Mouse (Mus musculus) MEL (cell line): ENCODE data around the gene Lefty1. TPM values are rescaled to one million over a fixed set of nuclear protein-coding genes. Genes with fewer than 3 reads are reported as not detected.

ENCODE experiments used
- DNase-seq: peaks from one replicate; pipeline ENCODE4 v3.0.0; 2011; ENCODE audit warnings: low read depth, low spot score
- H3K27ac ChIP-seq: 2 replicates; pipeline ENCODE4 v1.5.1; 2012; ENCODE audit warnings: low read depth, mild to moderate bottlenecking, control low read depth, low read length, moderate library complexity; ENCODE audit not compliant: control insufficient read depth
- H3K27me3 ChIP-seq, 2 experiments: fragments of 150-350 bp in 1 of 2; sonication (generic) in 1 of 2; 2 replicates each; pipeline ENCODE4 v1.6.1; 2012; ENCODE audit warnings: low read length in 2 of 2, mild to moderate bottlenecking in 2 of 2, improper control_type of control experiment in 1 of 2, moderate library complexity in 1 of 2; ENCODE audit not compliant: insufficient read depth in 2 of 2, control insufficient read depth in 1 of 2
- H3K36me3 ChIP-seq, 2 experiments: 2 replicates each; pipeline ENCODE4 v1.6.1; 2012 to 2014; ENCODE audit warnings: low read length in 2 of 2, improper control_type of control experiment in 1 of 2, inconsistent platforms in 1 of 2, mild to moderate bottlenecking in 1 of 2; ENCODE audit not compliant: insufficient read depth in 2 of 2, control insufficient read depth in 1 of 2
- H3K4me1 ChIP-seq, 2 experiments: fragments of 150-350 bp in 1 of 2; sonication (generic) in 1 of 2; 2 replicates each; pipeline ENCODE4 v1.6.1; 2012; ENCODE audit warnings: low read length in 2 of 2, improper control_type of control experiment in 1 of 2, mild to moderate bottlenecking in 1 of 2; ENCODE audit not compliant: insufficient read depth in 2 of 2, control insufficient read depth in 1 of 2
- H3K4me3 ChIP-seq, 2 experiments: fragments of 150-350 bp in 1 of 2; sonication (generic) in 1 of 2; 2 replicates each; pipeline ENCODE4 v1.5.1; 2012; ENCODE audit warnings: low read depth in 2 of 2, low read length in 2 of 2, mild to moderate bottlenecking in 2 of 2, moderate library complexity in 2 of 2, control low read depth in 1 of 2, improper control_type of control experiment in 1 of 2; ENCODE audit not compliant: control insufficient read depth in 1 of 2, insufficient read depth in 1 of 2
- H3K79me2 ChIP-seq: 2 replicates; pipeline ENCODE4 v1.6.1; 2012; ENCODE audit warnings: mild to moderate bottlenecking, low read length, moderate library complexity; ENCODE audit not compliant: control insufficient read depth, poor library complexity, insufficient read depth
- H3K9ac ChIP-seq: 2 replicates; pipeline ENCODE4 v1.6.1; 2012; ENCODE audit warnings: low read depth, mild to moderate bottlenecking, control low read depth, low read length, moderate library complexity; ENCODE audit not compliant: control insufficient read depth, poor library complexity, severe bottlenecking
- H3K9me3 ChIP-seq: fragments of 150-350 bp; sonication (generic); replicated peaks from 2 replicates; pipeline ENCODE4 v1.6.1; 2012; ENCODE audit warnings: mild to moderate bottlenecking, low read length, improper control_type of control experiment, moderate library complexity; ENCODE audit not compliant: insufficient read depth
- BHLHE40 ChIP-seq: IDR thresholded peaks from 2 replicates; pipeline ENCODE4 v1.6.1; 2012; ENCODE audit warnings: low read depth, mild to moderate bottlenecking, inconsistent platforms, low read length, improper control_type of control experiment, borderline replicate concordance
- CHD1 ChIP-seq: IDR thresholded peaks from 2 replicates; pipeline ENCODE4 v1.6.1; 2012; ENCODE audit warnings: low read depth, mild to moderate bottlenecking, inconsistent platforms, low read length, improper control_type of control experiment
- CHD2 ChIP-seq: IDR thresholded peaks from 2 replicates; pipeline ENCODE4 v1.6.1; 2011; ENCODE audit warnings: low read length, improper control_type of control experiment
- CTCF ChIP-seq, 3 experiments: IDR thresholded peaks in 2 of 3; conservative IDR thresholded peaks in 1 of 3; 2 replicates each; pipeline ENCODE4 v1.5.1; 2011 to 2012; ENCODE audit warnings: low read length in 3 of 3, low read depth in 2 of 3, mild to moderate bottlenecking in 2 of 3, improper control_type of control experiment in 1 of 3, inconsistent platforms in 1 of 3, mixed read lengths in 1 of 3, moderate library complexity in 1 of 3; ENCODE audit not compliant: control insufficient read depth in 1 of 3, insufficient read depth in 1 of 3, poor library complexity in 1 of 3, severe bottlenecking in 1 of 3
- E2F4 ChIP-seq: IDR thresholded peaks from 2 replicates; pipeline ENCODE4 v1.6.1; 2011; ENCODE audit warnings: low read depth, low read length, improper control_type of control experiment, borderline replicate concordance
- EP300 ChIP-seq, 2 experiments: IDR thresholded peaks; 2 replicates each; pipeline ENCODE4 v1.6.1; 2011; ENCODE audit warnings: improper control_type of control experiment in 2 of 2, low read length in 2 of 2, low read depth in 1 of 2, mild to moderate bottlenecking in 1 of 2
- ETS1 ChIP-seq: IDR thresholded peaks from 2 replicates; pipeline ENCODE4 v1.6.1; 2012; ENCODE audit warnings: low read depth, mild to moderate bottlenecking, inconsistent platforms, low read length, improper control_type of control experiment, moderate library complexity
- GABPA ChIP-seq: IDR thresholded peaks from 2 replicates; pipeline ENCODE4 v1.6.1; 2012; ENCODE audit warnings: low read depth, mild to moderate bottlenecking, inconsistent platforms, low read length, improper control_type of control experiment, moderate library complexity
- GATA1 ChIP-seq: IDR thresholded peaks from 2 replicates; pipeline ENCODE4 v1.6.1; 2011; ENCODE audit warnings: low read depth, low read length, improper control_type of control experiment
- HCFC1 ChIP-seq: IDR thresholded peaks from 2 replicates; pipeline ENCODE4 v1.6.1; 2012; ENCODE audit warnings: low read depth, mild to moderate bottlenecking, inconsistent platforms, low read length, improper control_type of control experiment, moderate library complexity
- JUND ChIP-seq: IDR thresholded peaks from 2 replicates; pipeline ENCODE4 v1.6.1; 2011; ENCODE audit warnings: low read depth, mild to moderate bottlenecking, improper control_type of control experiment, low read length
- KAT2A ChIP-seq: conservative IDR thresholded peaks from 2 replicates; pipeline ENCODE4 v1.6.1; 2012; ENCODE audit warnings: low read depth, low read length, improper control_type of control experiment, inconsistent platforms
- MAFK ChIP-seq: IDR thresholded peaks from 2 replicates; pipeline ENCODE4 v1.6.1; 2011; ENCODE audit warnings: low read depth, mild to moderate bottlenecking, low read length, improper control_type of control experiment, borderline replicate concordance
- MAX ChIP-seq: IDR thresholded peaks from 2 replicates; pipeline ENCODE4 v1.6.1; 2011; ENCODE audit warnings: low read length, improper control_type of control experiment
- MAZ ChIP-seq: IDR thresholded peaks from 2 replicates; pipeline ENCODE4 v1.6.1; 2012; ENCODE audit warnings: low read depth, mild to moderate bottlenecking, inconsistent platforms, low read length, improper control_type of control experiment
- MEF2A ChIP-seq: IDR thresholded peaks from 2 replicates; pipeline ENCODE4 v1.6.1; 2014; ENCODE audit warnings: low read depth, mild to moderate bottlenecking, inconsistent platforms, low read length, improper control_type of control experiment; ENCODE audit not compliant: poor library complexity, insufficient replicate concordance, severe bottlenecking; ENCODE audit errors: extremely low read depth
- MXI1 ChIP-seq: IDR thresholded peaks from 2 replicates; pipeline ENCODE4 v1.6.1; 2011; ENCODE audit warnings: mild to moderate bottlenecking, low read depth, low read length, improper control_type of control experiment
- MYC ChIP-seq: IDR thresholded peaks from 2 replicates; pipeline ENCODE4 v1.6.1; 2011; ENCODE audit warnings: low read depth, mild to moderate bottlenecking, low read length, improper control_type of control experiment, moderate library complexity
- NELFE ChIP-seq: IDR thresholded peaks from 2 replicates; pipeline ENCODE4 v1.6.1; 2011; ENCODE audit warnings: low read depth, low read length, improper control_type of control experiment
- NRF1 ChIP-seq: IDR thresholded peaks from 2 replicates; pipeline ENCODE4 v1.6.1; 2014; ENCODE audit warnings: low read depth, mild to moderate bottlenecking, inconsistent platforms, low read length, improper control_type of control experiment, moderate library complexity; ENCODE audit not compliant: poor library complexity, insufficient read depth, severe bottlenecking
- POLR2A ChIP-seq, 2 experiments: IDR thresholded peaks; 2 replicates each; pipeline ENCODE4 v1.6.1; 2011 to 2012; ENCODE audit warnings: low read length in 2 of 2, mild to moderate bottlenecking in 2 of 2, control low read depth in 1 of 2, improper control_type of control experiment in 1 of 2, low read depth in 1 of 2, moderate library complexity in 1 of 2; ENCODE audit not compliant: control insufficient read depth in 1 of 2, insufficient read depth in 1 of 2, poor library complexity in 1 of 2
- POLR2AphosphoS2 ChIP-seq: IDR thresholded peaks from 2 replicates; pipeline ENCODE4 v1.6.1; 2011; ENCODE audit warnings: low read length, improper control_type of control experiment
- RAD21 ChIP-seq: IDR thresholded peaks from 2 replicates; pipeline ENCODE4 v1.6.1; 2011; ENCODE audit warnings: mild to moderate bottlenecking, low read depth, low read length, improper control_type of control experiment
- RCOR1 ChIP-seq: IDR thresholded peaks from 2 replicates; pipeline ENCODE4 v1.6.1; 2012; ENCODE audit warnings: low read depth, mild to moderate bottlenecking, inconsistent platforms, low read length, improper control_type of control experiment
- SIN3A ChIP-seq: IDR thresholded peaks from 2 replicates; pipeline ENCODE4 v1.6.1; 2012; ENCODE audit warnings: low read length, improper control_type of control experiment, inconsistent platforms
- SMC3 ChIP-seq: IDR thresholded peaks from 2 replicates; pipeline ENCODE4 v1.6.1; 2011; ENCODE audit warnings: low read depth, low read length, improper control_type of control experiment
- TAL1 ChIP-seq: IDR thresholded peaks from 2 replicates; pipeline ENCODE4 v1.6.1; 2012; ENCODE audit warnings: mild to moderate bottlenecking, inconsistent platforms, low read length, moderate library complexity, mixed read lengths
- TBP ChIP-seq: IDR thresholded peaks from 2 replicates; pipeline ENCODE4 v1.8.0; 2011; ENCODE audit warnings: low read depth, low read length, improper control_type of control experiment
- TCF12 ChIP-seq: IDR thresholded peaks from 2 replicates; pipeline ENCODE4 v1.6.1; 2014; ENCODE audit warnings: low read depth, mild to moderate bottlenecking, inconsistent platforms, low read length, improper control_type of control experiment, moderate library complexity
- UBTF ChIP-seq: IDR thresholded peaks from 2 replicates; pipeline ENCODE4 v1.6.1; 2012; ENCODE audit warnings: low read depth, mild to moderate bottlenecking, inconsistent platforms, low read length, improper control_type of control experiment, moderate library complexity, borderline replicate concordance; ENCODE audit not compliant: insufficient read depth
- USF1 ChIP-seq: IDR thresholded peaks from 2 replicates; pipeline ENCODE4 v1.6.1; 2014; ENCODE audit warnings: low read depth, mild to moderate bottlenecking, inconsistent platforms, low read length, improper control_type of control experiment, moderate library complexity
- USF2 ChIP-seq, 2 experiments: IDR thresholded peaks; 2 replicates each; pipeline ENCODE4 v1.6.1; 2011 to 2012; ENCODE audit warnings: improper control_type of control experiment in 2 of 2, low read length in 2 of 2, borderline replicate concordance in 1 of 2, inconsistent platforms in 1 of 2, low read depth in 1 of 2, mild to moderate bottlenecking in 1 of 2; ENCODE audit not compliant: insufficient read depth in 1 of 2
- ZKSCAN1 ChIP-seq: IDR thresholded peaks from 2 replicates; pipeline ENCODE4 v1.6.1; 2012; ENCODE audit warnings: low read depth, mild to moderate bottlenecking, inconsistent platforms, low read length, improper control_type of control experiment, moderate library complexity
- ZMIZ1 ChIP-seq: IDR thresholded peaks from 2 replicates; pipeline ENCODE4 v1.6.1; 2012; ENCODE audit warnings: low read depth, mild to moderate bottlenecking, inconsistent platforms, low read length, improper control_type of control experiment, moderate library complexity
- ZNF384 ChIP-seq: IDR thresholded peaks from 2 replicates; pipeline ENCODE4 v1.6.1; 2012; ENCODE audit warnings: low read depth, mild to moderate bottlenecking, inconsistent platforms, low read length, improper control_type of control experiment
- polyA plus RNA-seq, 2 experiments: library from polyadenylated mRNA; stranded (reverse) in 1 of 2; unstranded in 1 of 2; fragments of >175 nt in 1 of 2; fragments of >200 nt in 1 of 2; gene quantifications; 2 replicates each; pipeline versions ENCODE4 v1.2.1 to v1.2.4; 2012; ENCODE audit warnings: low replicate concordance in 2 of 2, low read depth in 1 of 2; ENCODE audit not compliant: insufficient read length in 2 of 2, insufficient read depth in 1 of 2, missing spikeins in 1 of 2
- total RNA-seq: library from RNA; depleted of rRNA; stranded (reverse); fragments of 300-350 nt; gene quantifications from 2 replicates; pipeline ENCODE4 v1.2.3, GENCODE M21; 2012

Gene Lefty1
- total and polyA plus RNA-seq, 3 experiments, result 5.1 to 6.4 TPM; not detected in 1

- H3K4me1 ChIP-seq, result peaks cover 2 to 32% of the 10 kb centered on the region in 2 experiments
- H3K27me3 ChIP-seq, result no peaks in the 10 kb centered on the region
- H3K9ac ChIP-seq, result peak within 1 kb of the TSS; percentile 93
- TF ChIP-seq TAL1, result no peak
- peak; percentile 94 for TF ChIP-seq MAX
- TF ChIP-seq MYC, result 0 out of 2 replicates have a peak, but pooled peaks have one; percentile 15
- no peak for TF ChIP-seq SMC3
- peak; percentile 71 to 84 for TF ChIP-seq POLR2A (IDR thresholded peaks at IDR 0.05; ENCODE audit: control insufficient read depth in 1 of 2, insufficient read depth in 1 of 2, low read depth in 1 of 2, low read length in 2 of 2, poor library complexity in 1 of 2)
- TF ChIP-seq ZNF384, result no peak
- TF ChIP-seq CHD2, result no peak
- no peak for TF ChIP-seq CTCF (IDR thresholded peaks at IDR 0.05 in 2 of 3, conservative IDR thresholded peaks at IDR 0.05 in 1 of 3; ENCODE audit: control insufficient read depth in 1 of 3, insufficient read depth in 1 of 3, low read depth in 2 of 3, low read length in 3 of 3, poor library complexity in 1 of 3, severe bottlenecking in 1 of 3)
- no peak; the same call in 1 of the 2 replicates for TF ChIP-seq MAZ
- TF ChIP-seq RAD21, result no peak
- TF ChIP-seq MAFK, result no peak
- no peak for TF ChIP-seq CHD1
- no peak for TF ChIP-seq POLR2AphosphoS2
- TF ChIP-seq TCF12, result no peak
- TF ChIP-seq MEF2A, result no peak
- TF ChIP-seq UBTF, result peak; percentile 59; the same call in 1 of the 2 replicates
- TF ChIP-seq JUND, result no peak
- TF ChIP-seq KAT2A, result no peak
- TF ChIP-seq ZMIZ1, result peak; percentile 55; the same call in 1 of the 2 replicates
- TF ChIP-seq NELFE, result peak; percentile 81
- no peak for TF ChIP-seq E2F4
- TF ChIP-seq NRF1, result peak; percentile 70
- TF ChIP-seq ETS1, result peak; percentile 27; the same call in 1 of the 2 replicates
- TF ChIP-seq ZKSCAN1, result no peak
- no peak for TF ChIP-seq RCOR1
- peak; percentile 86; the same call in 1 of the 2 replicates for TF ChIP-seq TBP
- TF ChIP-seq GABPA, result no peak
- no peak for TF ChIP-seq BHLHE40
- TF ChIP-seq USF1, result peak; percentile 98
- peak; percentile 84 to 95 for TF ChIP-seq USF2 (IDR thresholded peaks at IDR 0.05; ENCODE audit: borderline replicate concordance in 1 of 2, insufficient read depth in 1 of 2, low read depth in 1 of 2, low read length in 2 of 2)
- TF ChIP-seq MXI1, result peak; percentile 73; the same call in 1 of the 2 replicates
- TF ChIP-seq EP300 (IDR thresholded peaks at IDR 0.05; ENCODE audit: low read depth in 1 of 2, low read length in 2 of 2), result 0 out of 4 replicates have a peak, but pooled peaks of 1 of the 2 experiments have one; percentile 44
- TF ChIP-seq SIN3A, result peak; percentile 25
- peak; percentile 55; the same call in 1 of the 2 replicates for TF ChIP-seq HCFC1
- no peak for TF ChIP-seq GATA1
These were observed 30.6 kb upstream of the Lefty1 start, which contains the start of gene Pycr2 for GRCm38 (mm10) chr1:180904039-180904814. Gene Pycr2, plus strand, starts transcription at chr1:180904293.

More at GRCm38 (mm10) chr1:180904039-180904814, 30.6 kb upstream of the Lefty1 start, which contains the start of gene Pycr2:
- Histone ChIP-seq H3K4me3 (peak within 1 kb of the TSS; percentile 74 to 98), H3K9me3 (no peaks in the 10 kb centered on the region), H3K27ac (peak within 1 kb of the TSS; percentile 95), H3K36me3 (peaks cover 0 to 30% of the 10 kb centered on the region in 2 experiments; a peak in 2 of 4 replicates), H3K79me2 (peaks cover 23% of the 10 kb centered on the region)
- peak; percentile 98 for DNase-seq
